Mouse (Mus musculus) MEL (cell line): ENCODE measurements around the gene Elmod1.

ENCODE experiments used
- CTCF ChIP-seq, 3 experiments: IDR thresholded peaks in 2 of 3; conservative IDR thresholded peaks in 1 of 3; 2 replicates each; pipeline ENCODE4 v1.5.1; 2011 to 2012; ENCODE audit warnings: low read length in 3 of 3, low read depth in 2 of 3, mild to moderate bottlenecking in 2 of 3, improper control_type of control experiment in 1 of 3, inconsistent platforms in 1 of 3, mixed read lengths in 1 of 3, moderate library complexity in 1 of 3; ENCODE audit not compliant: control insufficient read depth in 1 of 3, insufficient read depth in 1 of 3, poor library complexity in 1 of 3, severe bottlenecking in 1 of 3
- ELF1 ChIP-seq: IDR thresholded peaks from 2 replicates; pipeline ENCODE4 v1.6.1; 2014; ENCODE audit warnings: low read depth, mild to moderate bottlenecking, inconsistent platforms, low read length, improper control_type of control experiment, moderate library complexity
- EP300 ChIP-seq, 2 experiments: IDR thresholded peaks; 2 replicates each; pipeline ENCODE4 v1.6.1; 2011; ENCODE audit warnings: improper control_type of control experiment in 2 of 2, low read length in 2 of 2, low read depth in 1 of 2, mild to moderate bottlenecking in 1 of 2
- ETS1 ChIP-seq: IDR thresholded peaks from 2 replicates; pipeline ENCODE4 v1.6.1; 2012; ENCODE audit warnings: low read depth, mild to moderate bottlenecking, inconsistent platforms, low read length, improper control_type of control experiment, moderate library complexity
- GABPA ChIP-seq: IDR thresholded peaks from 2 replicates; pipeline ENCODE4 v1.6.1; 2012; ENCODE audit warnings: low read depth, mild to moderate bottlenecking, inconsistent platforms, low read length, improper control_type of control experiment, moderate library complexity
- GATA1 ChIP-seq: IDR thresholded peaks from 2 replicates; pipeline ENCODE4 v1.6.1; 2011; ENCODE audit warnings: low read depth, low read length, improper control_type of control experiment
- MEF2A ChIP-seq: IDR thresholded peaks from 2 replicates; pipeline ENCODE4 v1.6.1; 2014; ENCODE audit warnings: low read depth, mild to moderate bottlenecking, inconsistent platforms, low read length, improper control_type of control experiment; ENCODE audit not compliant: poor library complexity, insufficient replicate concordance, severe bottlenecking; ENCODE audit errors: extremely low read depth
- MYC ChIP-seq: IDR thresholded peaks from 2 replicates; pipeline ENCODE4 v1.6.1; 2011; ENCODE audit warnings: low read depth, mild to moderate bottlenecking, low read length, improper control_type of control experiment, moderate library complexity
- POLR2A ChIP-seq, 2 experiments: IDR thresholded peaks; 2 replicates each; pipeline ENCODE4 v1.6.1; 2011 to 2012; ENCODE audit warnings: low read length in 2 of 2, mild to moderate bottlenecking in 2 of 2, control low read depth in 1 of 2, improper control_type of control experiment in 1 of 2, low read depth in 1 of 2, moderate library complexity in 1 of 2; ENCODE audit not compliant: control insufficient read depth in 1 of 2, insufficient read depth in 1 of 2, poor library complexity in 1 of 2
- POLR2AphosphoS5 ChIP-seq: IDR thresholded peaks from 2 replicates; pipeline ENCODE4 v1.6.1; 2012; ENCODE audit warnings: low read depth, borderline replicate concordance, mild to moderate bottlenecking, inconsistent platforms, low read length, moderate library complexity, mixed read lengths
- SIN3A ChIP-seq: IDR thresholded peaks from 2 replicates; pipeline ENCODE4 v1.6.1; 2012; ENCODE audit warnings: low read length, improper control_type of control experiment, inconsistent platforms
- SMC3 ChIP-seq: IDR thresholded peaks from 2 replicates; pipeline ENCODE4 v1.6.1; 2011; ENCODE audit warnings: low read depth, low read length, improper control_type of control experiment
- TAL1 ChIP-seq: IDR thresholded peaks from 2 replicates; pipeline ENCODE4 v1.6.1; 2012; ENCODE audit warnings: mild to moderate bottlenecking, inconsistent platforms, low read length, moderate library complexity, mixed read lengths
- USF2 ChIP-seq, 2 experiments: IDR thresholded peaks; 2 replicates each; pipeline ENCODE4 v1.6.1; 2011 to 2012; ENCODE audit warnings: improper control_type of control experiment in 2 of 2, low read length in 2 of 2, borderline replicate concordance in 1 of 2, inconsistent platforms in 1 of 2, low read depth in 1 of 2, mild to moderate bottlenecking in 1 of 2; ENCODE audit not compliant: insufficient read depth in 1 of 2

DNA sequence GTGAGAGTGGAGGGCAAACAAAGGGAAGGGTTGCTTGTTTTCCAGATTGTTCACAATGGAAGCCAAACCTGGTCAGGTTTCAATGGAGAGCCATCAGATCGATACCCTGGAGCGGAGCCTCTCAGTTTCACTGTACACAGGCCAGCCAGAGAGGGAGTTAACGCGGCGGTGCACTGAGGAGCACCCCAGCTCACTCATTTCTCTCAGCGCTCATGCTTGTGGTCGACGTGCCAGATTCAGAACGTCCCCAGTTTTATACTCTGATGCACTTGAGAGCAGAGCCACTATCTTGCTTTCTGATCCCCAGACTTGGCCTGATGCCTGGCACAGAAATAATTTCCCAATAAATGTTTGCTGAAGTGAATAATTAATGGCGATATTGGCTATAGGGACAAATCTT is 68.3 kb downstream of the Elmod1 start:
- TF ChIP-seq CTCF (IDR thresholded peaks at IDR 0.05 in 2 of 3, conservative IDR thresholded peaks at IDR 0.05 in 1 of 3; ENCODE audit: control insufficient read depth in 1 of 3, insufficient read depth in 1 of 3, low read depth in 2 of 3, low read length in 3 of 3, poor library complexity in 1 of 3, severe bottlenecking in 1 of 3), result no peak
- TF ChIP-seq POLR2AphosphoS5, result no peak
- TF ChIP-seq ETS1, result no peak
- TF ChIP-seq EP300 (IDR thresholded peaks at IDR 0.05; ENCODE audit: low read depth in 1 of 2, low read length in 2 of 2), result no peak
- no peak for TF ChIP-seq ELF1
- no peak for TF ChIP-seq TAL1
- no peak for TF ChIP-seq GABPA
- TF ChIP-seq POLR2A (IDR thresholded peaks at IDR 0.05; ENCODE audit: control insufficient read depth in 1 of 2, insufficient read depth in 1 of 2, low read depth in 1 of 2, low read length in 2 of 2, poor library complexity in 1 of 2), result no peak
- TF ChIP-seq SMC3, result no peak
- TF ChIP-seq USF2 (IDR thresholded peaks at IDR 0.05; ENCODE audit: borderline replicate concordance in 1 of 2, insufficient read depth in 1 of 2, low read depth in 1 of 2, low read length in 2 of 2), result no peak
- TF ChIP-seq MYC, result no peak
- TF ChIP-seq GATA1, result no peak
- no peak for TF ChIP-seq SIN3A
- TF ChIP-seq MEF2A, result no peak
